Mouse (Mus musculus) heart, postnatal 25 days (tissue): ENCODE results near the gene Tbc1d22a. TPM values are rescaled to one million over a fixed set of nuclear protein-coding genes. Genes with fewer than 3 reads are reported as not detected.

Source experiments
- DNase-seq: peaks from one replicate; pipeline ENCODE4 v3.0.0; 2022; ENCODE audit warnings: low spot score
- intact Hi-C: fragments of 180-260 bp; cut with DNase I; formaldehyde crosslinking; loops from one replicate; pipeline ENCODE4 v1.15.1; 2025
- total RNA-seq, 2 experiments: library from RNA; stranded (reverse); gene quantifications; 2 replicates each; pipeline ENCODE4 v1.2.3; 2021

Gene Tbc1d22a
- total RNA-seq, 2 experiments from 2014 or later: 21.2 to 21.7 TPM

DNA sequence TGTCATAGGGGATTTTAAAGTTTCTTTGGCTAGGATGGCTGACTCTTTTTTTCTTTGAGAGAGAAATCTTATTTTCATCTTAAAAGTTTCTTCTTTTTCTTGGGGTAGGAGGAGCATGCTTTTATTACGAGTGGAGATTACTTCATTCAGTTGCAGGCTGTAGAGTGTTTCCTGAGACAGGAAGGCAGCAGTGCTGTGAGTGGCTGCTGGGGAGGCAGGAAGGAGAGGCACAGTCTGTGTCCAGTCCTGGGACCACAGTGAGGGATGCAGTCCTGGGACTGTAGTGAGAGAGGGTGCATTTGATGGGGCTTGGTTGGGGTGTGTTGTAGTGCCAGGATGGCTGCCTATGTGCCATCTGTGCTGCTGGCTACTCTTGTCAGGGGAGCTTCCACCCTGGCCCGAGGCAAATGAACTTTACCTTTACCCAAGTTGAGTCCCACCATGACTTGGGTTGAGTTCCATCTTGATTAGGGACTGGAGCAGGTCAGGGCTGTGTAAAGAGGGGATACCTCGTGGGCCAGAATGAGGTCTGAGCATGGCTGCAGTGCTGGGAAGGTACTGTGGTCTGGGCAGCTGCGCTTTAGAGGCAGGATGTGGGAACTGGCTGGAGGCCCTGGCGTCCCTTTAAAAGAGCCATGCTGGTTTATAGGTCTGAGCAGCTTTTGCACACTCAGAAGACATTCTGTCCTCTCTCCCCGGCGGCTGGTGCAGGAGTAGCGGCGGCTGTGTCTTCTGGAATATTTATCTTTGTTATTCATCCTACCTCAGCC lies 43.8 kb downstream of the Tbc1d22a start:
- DNase-seq: no peak
- intact Hi-C loops: no loop called here

- intact Hi-C loops: no loop called here
- DNase-seq: no peak
Measured at GRCm38 (mm10) chr15:86259233-86259632, 45.0 kb downstream of the Tbc1d22a start.

GRCm38 (mm10) chr15:86260111-86260510 lies 45.9 kb downstream of the Tbc1d22a start:
- intact Hi-C loops: no loop called here
- no peak for DNase-seq

- DNase-seq: no peak
- intact Hi-C loops: no loop called here
Measured at GRCm38 (mm10) chr15:86264389-86264788, 50.1 kb downstream of the Tbc1d22a start.

- intact Hi-C loops: no loop called here
- DNase-seq: no peak
Measured at GRCm38 (mm10) chr15:86264803-86265202, 50.5 kb downstream of the Tbc1d22a start.

DNA sequence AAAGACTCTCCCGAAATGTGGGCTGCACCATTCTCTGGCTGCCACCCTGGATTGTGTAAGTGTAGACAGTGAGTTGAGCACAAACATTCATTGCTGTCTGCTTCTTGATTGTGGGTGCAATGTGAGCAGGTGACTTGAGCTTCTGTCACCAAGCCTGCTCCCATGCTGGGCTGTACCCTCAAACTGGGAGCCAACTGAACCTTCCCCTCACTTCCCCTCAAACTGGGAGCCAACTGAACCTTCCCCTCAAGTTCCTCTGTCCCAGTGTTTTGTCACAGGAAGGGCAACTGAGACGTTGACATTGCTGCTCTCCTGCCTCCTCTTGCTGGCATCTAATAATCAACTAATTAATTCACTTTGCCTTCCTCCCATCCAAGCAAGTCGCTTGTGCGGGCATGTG lies 52.7 kb downstream of the Tbc1d22a start:
- intact Hi-C loops: no loop called here
- DNase-seq: no peak

GRCm38 (mm10) chr15:86268526-86268925 lies 54.3 kb downstream of the Tbc1d22a start:
- intact Hi-C loops: no loop called here
- no peak for DNase-seq

GRCm38 (mm10) chr15:86275754-86276153 lies 61.5 kb downstream of the Tbc1d22a start:
- no peak for DNase-seq
- intact Hi-C loops: no loop called here

- intact Hi-C loops: no loop called here
- DNase-seq: no peak
Measured at GRCm38 (mm10) chr15:86276538-86277264, 62.4 kb downstream of the Tbc1d22a start.

- intact Hi-C loops: no loop called here
- no peak for DNase-seq
Measured at GRCm38 (mm10) chr15:86277428-86277827, 63.2 kb downstream of the Tbc1d22a start.

DNA sequence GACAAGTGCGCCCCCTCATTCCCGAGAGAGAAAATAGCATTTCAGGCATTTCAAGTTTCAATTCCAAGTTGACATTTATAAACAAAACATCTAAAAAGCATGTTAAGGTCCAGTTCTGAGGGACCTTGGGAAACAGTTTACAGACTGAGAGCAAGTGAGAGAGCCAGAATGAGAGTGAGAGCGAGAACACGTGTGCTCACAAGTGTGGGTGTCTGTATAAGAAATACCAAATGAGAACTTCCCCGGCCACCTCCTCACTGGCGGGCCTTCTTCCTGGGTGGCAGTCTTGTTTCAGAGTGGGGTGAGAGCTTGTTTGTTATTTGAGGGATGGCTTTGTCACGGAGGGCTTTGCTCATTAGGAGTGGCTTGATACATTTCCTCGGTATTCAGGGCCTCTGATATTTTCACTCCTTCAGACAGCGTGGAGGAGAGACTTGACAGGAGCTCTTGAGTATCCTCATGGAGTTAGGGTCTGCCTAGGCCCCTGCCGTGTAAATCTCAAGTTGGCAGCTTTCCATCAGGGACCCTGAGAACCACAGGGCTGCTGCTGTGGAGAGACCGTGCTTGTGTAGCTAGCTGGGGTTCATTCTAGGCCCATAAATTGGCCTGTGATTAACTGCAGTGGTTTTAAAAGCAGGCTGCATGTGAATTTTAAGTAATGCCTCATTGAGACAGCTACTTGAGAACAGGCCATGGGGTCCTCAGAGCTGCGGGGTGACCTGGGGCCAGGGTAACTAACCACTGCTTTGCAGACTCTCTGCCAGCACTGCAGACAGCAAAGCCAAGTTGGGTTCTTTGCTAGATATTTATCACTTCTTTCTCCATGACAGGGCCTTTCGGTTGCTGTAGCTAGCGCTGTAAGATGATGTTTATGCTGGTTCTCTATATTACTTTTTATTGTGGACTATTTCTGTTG lies 65.1 kb downstream of the Tbc1d22a start:
- intact Hi-C loops: no loop called here
- no peak for DNase-seq

GRCm38 (mm10) chr15:86280137-86280536 lies 65.9 kb downstream of the Tbc1d22a start:
- intact Hi-C loops: no loop called here

GRCm38 (mm10) chr15:86283238-86283637 lies 69.0 kb downstream of the Tbc1d22a start:
- DNase-seq: no peak
- intact Hi-C loops: no loop called here

More at GRCm38 (mm10) chr15:86280137-86280536, 65.9 kb downstream of the Tbc1d22a start:
- DNase-seq: no peak

- intact Hi-C loops: no loop called here
- no peak for DNase-seq
Measured at GRCm38 (mm10) chr15:86285296-86285695, 71.0 kb downstream of the Tbc1d22a start.

GRCm38 (mm10) chr15:86290074-86290473 lies 75.8 kb downstream of the Tbc1d22a start:
- intact Hi-C loops: no loop called here
- no peak for DNase-seq

- intact Hi-C loops: no loop called here
- DNase-seq: no peak
Measured at GRCm38 (mm10) chr15:86292288-86292687, 78.0 kb downstream of the Tbc1d22a start.

DNA sequence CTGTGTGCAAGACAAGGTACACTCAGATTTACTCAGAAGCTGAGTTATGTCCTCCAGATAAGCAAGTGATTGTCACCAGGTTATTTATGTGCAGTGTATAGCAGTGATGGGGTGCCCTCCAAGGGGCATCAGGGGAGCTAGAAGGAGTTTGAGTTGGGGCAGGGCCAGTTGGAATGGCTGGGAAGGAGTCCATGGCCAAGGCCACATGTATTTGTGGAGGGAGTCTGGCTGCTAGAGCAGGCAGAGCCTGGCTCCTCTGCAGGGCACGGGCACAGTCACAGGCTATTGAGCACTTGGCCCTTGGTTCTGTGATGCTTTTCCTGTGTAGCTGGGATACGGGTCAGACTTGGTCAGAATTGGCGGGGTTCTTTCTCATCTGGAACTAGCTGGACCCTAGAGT lies 80.2 kb downstream of the Tbc1d22a start:
- DNase-seq: no peak
- intact Hi-C loops: no loop called here

- no peak for DNase-seq
- intact Hi-C loops: no loop called here
Measured at GRCm38 (mm10) chr15:86295722-86296288, 81.5 kb downstream of the Tbc1d22a start.

GRCm38 (mm10) chr15:86297281-86297680 lies 83.0 kb downstream of the Tbc1d22a start:
- DNase-seq: no peak
- intact Hi-C loops: no loop called here

DNA sequence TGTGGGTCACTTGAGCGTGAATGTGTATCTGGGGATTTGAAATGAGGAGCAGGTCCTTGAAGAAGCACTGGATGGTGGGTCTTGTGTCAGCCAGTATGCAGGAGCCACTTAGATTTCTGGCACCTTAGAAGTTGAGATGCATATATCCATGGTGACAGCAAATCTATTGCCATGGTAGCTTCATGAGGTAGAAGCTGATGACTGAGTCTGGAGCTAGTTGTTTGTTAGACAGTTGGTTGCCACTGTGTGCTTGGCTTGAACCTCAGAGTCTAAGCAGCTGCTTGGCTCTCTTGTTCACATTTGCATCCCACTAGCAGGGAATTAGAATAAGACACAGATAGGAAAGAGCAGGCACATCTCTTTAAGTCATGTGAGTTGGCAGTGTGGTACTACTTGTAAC lies 89.6 kb downstream of the Tbc1d22a start:
- intact Hi-C loops: no loop called here
- DNase-seq: no peak
